Mouse (Mus musculus) heart, postnatal 0 days (tissue): ENCODE data around the gene Ttc21b. TPM values are rescaled to one million over a fixed set of nuclear protein-coding genes. Genes with fewer than 3 reads are reported as not detected.

Experiments
- ATAC-seq: fragments of 200-750 bp; cut with Nextera tagmentation; 2 replicates; pipeline ENCODE4 v1.8.0; 2017; ENCODE audit warnings: low read depth, moderate number of reproducible peaks, moderate library complexity; ENCODE audit not compliant: insufficient read depth
- DNase-seq: peaks from one replicate; pipeline ENCODE4 v3.0.0-alpha.2; 2016; ENCODE audit warnings: low spot score
- H3K27ac ChIP-seq: fragments of 300-500 bp; sonication (generic); 2 replicates; pipeline ENCODE4 v1.5.1; 2014; ENCODE audit warnings: low read depth, mild to moderate bottlenecking
- H3K27me3 ChIP-seq: fragments of 300-500 bp; sonication (generic); 2 replicates; pipeline ENCODE4 v1.6.1; 2014; ENCODE audit warnings: low read length, mixed read lengths; ENCODE audit not compliant: control insufficient read depth, insufficient read depth
- H3K36me3 ChIP-seq: fragments of 300-500 bp; sonication (generic); replicated peaks from 2 replicates; pipeline ENCODE4 v1.6.1; 2014; ENCODE audit warnings: low read length, mixed read lengths; ENCODE audit not compliant: control insufficient read depth, insufficient read depth
- H3K4me1 ChIP-seq: fragments of 300-500 bp; sonication (generic); 2 replicates; pipeline ENCODE4 v1.6.1; 2014; ENCODE audit warnings: antibody characterized with exemption; ENCODE audit not compliant: control insufficient read depth, insufficient read depth
- H3K4me2 ChIP-seq: fragments of 300-500 bp; sonication (generic); 2 replicates; pipeline ENCODE4 v1.6.1; 2014; ENCODE audit warnings: low read depth, mild to moderate bottlenecking, low read length, moderate library complexity
- H3K4me3 ChIP-seq: fragments of 300-500 bp; sonication (generic); 2 replicates; pipeline ENCODE4 v1.5.1; 2014; ENCODE audit warnings: low read depth, low read length
- H3K9ac ChIP-seq: fragments of 300-500 bp; sonication (generic); replicated peaks from 2 replicates; pipeline ENCODE4 v1.6.1; 2014; ENCODE audit warnings: low read depth, low read length, mixed read lengths
- H3K9me3 ChIP-seq: fragments of 300-500 bp; sonication (generic); replicated peaks from 2 replicates; pipeline ENCODE4 v1.6.1; 2016; ENCODE audit warnings: low read length; ENCODE audit not compliant: control insufficient read depth
- CTCF ChIP-seq: IDR thresholded peaks from 2 replicates; pipeline ENCODE4 v1.5.1; 2016; ENCODE audit warnings: antibody characterized with exemption, control low read depth, low read depth
- EP300 ChIP-seq: IDR thresholded peaks from 2 replicates; pipeline ENCODE4 v1.6.1; 2016; ENCODE audit warnings: antibody characterized with exemption, low read depth
- WGBS: fragments of 180-500 bp; shearing (Covaris S2); extraction: QIAGEN DNeasy Blood & Tissue Kit; methylation state at CpG from one replicate; pipeline ENCODE4 v1.1.7; 2014; 5-methylcytosine and 5-hydroxymethylcytosine counted together
- polyA plus RNA-seq: library from polyadenylated mRNA; unstranded; fragments of >200 nt; fragmentation: Nextera tagmentation; extraction: Ambion mirVana; gene quantifications from 2 replicates; pipeline ENCODE4 v1.2.1, GENCODE M21; 2015
- total RNA-seq: library from RNA; depleted of rRNA; stranded (reverse); fragments of >200 nt; gene quantifications from 2 replicates; pipeline ENCODE4 v1.2.3, GENCODE M21; 2014; ENCODE audit warnings: low replicate concordance

The Ttc21b gene
- total and polyA plus RNA-seq, 2 experiments from 2014 or later = 2.8 to 3.4 TPM

GRCm38 (mm10) chr2:66179782-66180181, 76.6 kb downstream of the Ttc21b start:
- H3K27me3 ChIP-seq = no peaks in the 10 kb centered on the region
- H3K4me3 ChIP-seq = no peak overlapping the region
- H3K27ac ChIP-seq = no peak overlapping the region
- TF ChIP-seq CTCF = no peak
- no peak for TF ChIP-seq EP300
- no peak for DNase-seq
- H3K4me1 ChIP-seq = no peaks in the 10 kb centered on the region
- H3K4me2 ChIP-seq = no peak overlapping the region; the same call in 1 of the 2 replicates
- H3K9me3 ChIP-seq = no peaks in the 10 kb centered on the region
- no peak for ATAC-seq
- WGBS = 34% methylated on average over 10 of the region's 10 CpGs
- H3K9ac ChIP-seq = no peak overlapping the region
- no peaks in the 10 kb centered on the region for H3K36me3 ChIP-seq

- H3K4me3 ChIP-seq = no peak overlapping the region
- TF ChIP-seq EP300 = no peak
- TF ChIP-seq CTCF = no peak
- no peaks in the 10 kb centered on the region for H3K9me3 ChIP-seq
- no peaks in the 10 kb centered on the region for H3K27me3 ChIP-seq
- DNase-seq (no peak), ATAC-seq (no peak)
- WGBS = 86% methylated on average over 5 of the region's 5 CpGs
- no peak overlapping the region for H3K27ac ChIP-seq
- no peaks in the 10 kb centered on the region for H3K36me3 ChIP-seq
- H3K9ac ChIP-seq = no peak overlapping the region
- no peak overlapping the region for H3K4me2 ChIP-seq
- no peaks in the 10 kb centered on the region for H3K4me1 ChIP-seq
These were observed 77.6 kb downstream of the Ttc21b start for GRCm38 (mm10) chr2:66178848-66179215.

GRCm38 (mm10) chr2:66177886-66178847, 78.2 kb downstream of the Ttc21b start:
- WGBS = 74% methylated on average over 9 of the region's 9 CpGs
- no peak for ATAC-seq

GRCm38 (mm10) chr2:66177017-66177416, 79.4 kb downstream of the Ttc21b start:
- no peak overlapping the region for H3K9ac ChIP-seq
- no peak overlapping the region for H3K4me2 ChIP-seq
- no peak for TF ChIP-seq EP300
- TF ChIP-seq CTCF = no peak
- H3K9me3 ChIP-seq = no peaks in the 10 kb centered on the region
- H3K36me3 ChIP-seq = no peaks in the 10 kb centered on the region
- H3K4me3 ChIP-seq = no peak overlapping the region
- 75% methylated on average over 7 of the region's 7 CpGs for WGBS
- no peak overlapping the region for H3K27ac ChIP-seq
- no peak for DNase-seq
- no peaks in the 10 kb centered on the region for H3K4me1 ChIP-seq
- H3K27me3 ChIP-seq = no peaks in the 10 kb centered on the region
- no peak for ATAC-seq

More at GRCm38 (mm10) chr2:66177886-66178847, 78.2 kb downstream of the Ttc21b start:
- TF ChIP-seq CTCF (no peak), EP300 (no peak)
- no peak overlapping the region for H3K4me2 ChIP-seq
- H3K27me3 ChIP-seq = no peaks in the 10 kb centered on the region
- H3K4me1 ChIP-seq = no peaks in the 10 kb centered on the region
- H3K27ac ChIP-seq = no peak overlapping the region
- no peaks in the 10 kb centered on the region for H3K36me3 ChIP-seq
- no peak overlapping the region for H3K4me3 ChIP-seq
- H3K9ac ChIP-seq = no peak overlapping the region
- no peaks in the 10 kb centered on the region for H3K9me3 ChIP-seq
- no peak for DNase-seq

- 79% methylated on average over 5 of the region's 5 CpGs for WGBS
These were observed 83.3 kb downstream of the Ttc21b start for GRCm38 (mm10) chr2:66173134-66173533.

More at GRCm38 (mm10) chr2:66173134-66173533, 83.3 kb downstream of the Ttc21b start:
- DNase-seq (no peak), ATAC-seq (no peak)
- Histone ChIP-seq H3K27me3 (no peaks in the 10 kb centered on the region), H3K9me3 (no peaks in the 10 kb centered on the region), H3K36me3 (no peaks in the 10 kb centered on the region), H3K27ac (no peak overlapping the region), H3K4me2 (no peak overlapping the region), H3K9ac (no peak overlapping the region), H3K4me3 (no peak overlapping the region), H3K4me1 (no peaks in the 10 kb centered on the region)
- TF ChIP-seq CTCF (no peak), EP300 (no peak)
